Mouse (Mus musculus): ENCODE data around the gene Atp9a. TPM values are rescaled to one million over a fixed set of nuclear protein-coding genes. Genes with fewer than 3 reads are reported as not detected.

Atp9a gene
- polyA plus RNA-seq, 1 experiment, result 28.9 TPM

GRCm38 (mm10) chr2:168776238-168776637 is 34.0 kb upstream of the Atp9a start:
- no peaks in the 10 kb centered on the region for H3K27me3 ChIP-seq (ENCODE audit: control insufficient read depth, insufficient read depth, low read length, poor library complexity, severe bottlenecking)
- no peak overlapping the region for H3K9ac ChIP-seq (ENCODE audit: low read depth, poor library complexity, severe bottlenecking)
- H3K4me1 ChIP-seq (ENCODE audit: control insufficient read depth, insufficient read depth, low read length), result peaks cover 3% of the 10 kb centered on the region
- no peaks in the 10 kb centered on the region for H3K9me3 ChIP-seq (replicated peaks; ENCODE audit: control insufficient read depth, insufficient read depth, low read length, poor library complexity, severe bottlenecking)
- H3K4me3 ChIP-seq (ENCODE audit: low read depth, low read length), result no peak overlapping the region
- peak overlapping the region; percentile 51 for H3K27ac ChIP-seq (ENCODE audit: insufficient read depth, low read length)
- TF ChIP-seq CTCF (IDR thresholded peaks at IDR 0.05; ENCODE audit: low read depth, low read length) (no peak), EP300 (IDR thresholded peaks at IDR 0.05; ENCODE audit: insufficient read depth, low read depth, low read length) (no peak), POLR2A (IDR thresholded peaks at IDR 0.05; ENCODE audit: insufficient read depth, low read length) (no peak)
- no peaks in the 10 kb centered on the region for H3K36me3 ChIP-seq (ENCODE audit: control insufficient read depth, insufficient read depth, low read length, poor library complexity, severe bottlenecking)

DNA sequence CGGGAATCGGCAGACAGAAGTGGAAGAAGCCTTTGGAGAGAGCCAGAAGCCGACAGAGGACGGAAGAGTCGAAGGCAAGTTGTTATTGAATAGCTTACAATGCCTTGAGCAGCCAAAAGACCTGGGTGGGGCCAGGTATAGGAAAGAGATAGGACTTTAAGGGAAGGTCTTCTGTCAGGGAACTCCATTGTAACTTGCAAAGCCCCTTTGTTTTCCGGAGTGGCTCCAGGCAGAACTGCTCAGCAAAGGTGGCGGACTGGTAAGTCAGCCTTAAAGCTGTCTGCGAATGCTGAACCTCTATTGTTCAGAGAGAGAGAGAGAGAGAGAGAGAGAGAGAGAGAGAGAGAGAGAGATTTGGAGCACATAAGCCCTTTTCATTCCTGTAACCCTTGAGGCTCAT is 27.1 kb upstream of the Atp9a start:
- peaks cover 8% of the 10 kb centered on the region for H3K4me1 ChIP-seq (ENCODE audit: control insufficient read depth, insufficient read depth, low read length)
- no peaks in the 10 kb centered on the region for H3K27me3 ChIP-seq (ENCODE audit: control insufficient read depth, insufficient read depth, low read length, poor library complexity, severe bottlenecking)
- TF ChIP-seq EP300 (IDR thresholded peaks at IDR 0.05; ENCODE audit: insufficient read depth, low read depth, low read length), result peak; percentile 89
- no peak for TF ChIP-seq CTCF (IDR thresholded peaks at IDR 0.05; ENCODE audit: low read depth, low read length)
- peak overlapping the region; percentile 97 for H3K27ac ChIP-seq (ENCODE audit: insufficient read depth, low read length)
- no peaks in the 10 kb centered on the region for H3K36me3 ChIP-seq (ENCODE audit: control insufficient read depth, insufficient read depth, low read length, poor library complexity, severe bottlenecking)
- H3K9ac ChIP-seq (ENCODE audit: low read depth, poor library complexity, severe bottlenecking), result 0 out of 2 replicates have a peak overlapping the region, but pooled peaks have one; percentile 11
- peak overlapping the region; percentile 29 for H3K4me3 ChIP-seq (ENCODE audit: low read depth, low read length)
- no peaks in the 10 kb centered on the region for H3K9me3 ChIP-seq (replicated peaks; ENCODE audit: control insufficient read depth, insufficient read depth, low read length, poor library complexity, severe bottlenecking)

- Histone ChIP-seq H3K9me3 (replicated peaks; ENCODE audit: control insufficient read depth, insufficient read depth, low read length, poor library complexity, severe bottlenecking) (no peaks in the 10 kb centered on the region), H3K27ac (ENCODE audit: insufficient read depth, low read length) (peak within 1 kb of the TSS; percentile 97), H3K4me3 (ENCODE audit: low read depth, low read length) (peak within 1 kb of the TSS; percentile 90), H3K36me3 (ENCODE audit: control insufficient read depth, insufficient read depth, low read length, poor library complexity, severe bottlenecking) (0 out of 2 replicates have a peak, but pooled peaks cover 2% of the 10 kb centered on the region), H3K27me3 (ENCODE audit: control insufficient read depth, insufficient read depth, low read length, poor library complexity, severe bottlenecking) (no peaks in the 10 kb centered on the region), H3K9ac (ENCODE audit: low read depth, poor library complexity, severe bottlenecking) (peak within 1 kb of the TSS; percentile 99), H3K4me1 (ENCODE audit: control insufficient read depth, insufficient read depth, low read length) (peaks cover 6% of the 10 kb centered on the region)
- TF ChIP-seq POLR2A (IDR thresholded peaks at IDR 0.05; ENCODE audit: insufficient read depth, low read length), result no peak
- no peak for TF ChIP-seq EP300 (IDR thresholded peaks at IDR 0.05; ENCODE audit: insufficient read depth, low read depth, low read length)
- no peak for TF ChIP-seq CTCF (IDR thresholded peaks at IDR 0.05; ENCODE audit: low read depth, low read length)
Measured at GRCm38 (mm10) chr2:168767582-168767981, 25.4 kb upstream of the Atp9a start, which contains the start of gene Sall4. Gene Sall4, minus strand, starts transcription at chr2:168767943.

DNA sequence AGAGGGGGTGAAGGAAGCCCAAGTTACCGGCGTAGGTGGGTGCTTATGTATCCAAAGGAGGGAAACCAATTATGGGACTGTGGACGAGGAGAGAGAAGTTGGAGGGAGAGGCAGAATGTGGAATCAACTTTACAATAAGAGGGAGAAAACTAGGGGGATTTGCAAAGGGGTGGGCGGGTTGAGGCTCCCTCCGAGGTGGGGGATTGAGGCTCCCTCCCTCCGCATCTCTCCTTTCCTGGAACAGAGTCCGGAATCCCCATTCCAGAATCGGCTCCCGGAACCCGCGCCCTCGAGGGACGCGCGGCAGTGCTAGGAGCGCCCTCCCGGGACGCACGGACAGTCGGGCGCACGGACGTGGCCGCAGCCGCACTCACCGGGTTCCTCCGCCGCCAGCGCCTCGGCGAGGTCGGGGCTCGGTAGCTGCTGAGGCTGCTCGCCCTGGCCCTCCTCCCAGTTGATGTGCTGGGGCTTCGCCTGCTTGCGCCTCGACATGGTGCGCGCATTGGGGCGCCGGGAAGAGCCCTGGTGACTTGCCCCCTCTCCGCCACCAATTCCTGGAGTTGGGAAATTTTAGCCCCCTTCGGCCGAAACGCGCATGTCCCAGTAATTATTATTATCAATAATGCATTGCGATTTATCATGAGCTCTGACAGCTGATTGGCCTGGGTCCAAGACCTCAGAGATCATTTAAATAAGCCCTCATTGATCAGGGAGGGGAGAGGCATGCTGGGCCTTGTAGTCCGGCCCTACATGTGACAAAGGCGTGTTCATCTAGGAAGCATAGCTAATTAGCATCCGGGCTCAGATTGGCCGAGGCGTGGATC is 24.5 kb upstream of the Atp9a start:
- no peak for TF ChIP-seq POLR2A (IDR thresholded peaks at IDR 0.05; ENCODE audit: insufficient read depth, low read length)
- no peak for TF ChIP-seq CTCF (IDR thresholded peaks at IDR 0.05; ENCODE audit: low read depth, low read length)
- no peak for TF ChIP-seq EP300 (IDR thresholded peaks at IDR 0.05; ENCODE audit: insufficient read depth, low read depth, low read length)
- H3K9me3 ChIP-seq (replicated peaks; ENCODE audit: control insufficient read depth, insufficient read depth, low read length, poor library complexity, severe bottlenecking), result no peaks in the 10 kb centered on the region

DNA sequence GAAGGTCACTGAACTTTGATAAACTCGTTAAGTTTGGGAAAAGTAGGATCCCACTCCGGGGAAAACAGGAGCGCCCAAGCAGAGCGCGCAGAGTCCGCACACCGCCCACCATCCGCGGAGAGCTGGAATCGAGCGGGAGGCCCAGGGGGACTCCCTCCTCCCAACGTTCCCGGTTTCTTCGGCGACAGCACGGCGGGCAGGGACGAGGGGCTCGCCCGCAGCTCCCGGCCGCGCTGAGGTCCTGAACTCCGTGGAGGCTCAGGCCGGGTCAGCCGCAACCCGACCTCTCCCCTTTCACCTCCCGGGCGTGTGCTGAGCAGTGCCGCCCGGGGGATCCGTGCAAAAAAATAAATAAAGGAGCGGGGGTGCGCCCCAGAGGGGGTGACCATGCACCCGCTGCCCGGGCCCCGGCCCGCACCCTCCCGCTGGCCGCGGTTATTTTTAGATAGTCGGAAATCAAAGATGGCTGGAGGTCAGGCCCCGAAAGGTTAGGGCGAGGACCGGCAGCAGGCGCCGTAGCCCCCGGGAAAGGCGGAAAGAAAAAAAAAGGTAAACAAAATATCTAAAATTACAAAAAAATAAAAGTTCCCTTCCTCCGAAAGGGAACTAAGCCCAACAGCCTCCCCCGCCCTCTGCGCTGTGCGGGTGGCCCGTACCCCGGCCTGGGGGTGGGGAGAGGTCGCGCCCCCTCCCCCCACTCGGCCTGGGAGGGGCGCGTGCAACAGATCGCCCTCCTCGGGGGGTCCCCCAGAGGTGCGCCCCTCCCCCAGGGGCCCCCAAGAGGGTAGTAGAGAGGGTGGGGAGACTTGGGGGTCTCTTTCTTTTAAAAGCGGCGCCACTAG is 23.7 kb upstream of the Atp9a start:
- Histone ChIP-seq H3K9me3 (replicated peaks; ENCODE audit: control insufficient read depth, insufficient read depth, low read length, poor library complexity, severe bottlenecking) (no peaks in the 10 kb centered on the region), H3K27ac (ENCODE audit: insufficient read depth, low read length) (peak overlapping the region; percentile 95), H3K36me3 (ENCODE audit: control insufficient read depth, insufficient read depth, low read length, poor library complexity, severe bottlenecking) (0 out of 2 replicates have a peak, but pooled peaks cover 2% of the 10 kb centered on the region), H3K27me3 (ENCODE audit: control insufficient read depth, insufficient read depth, low read length, poor library complexity, severe bottlenecking) (no peaks in the 10 kb centered on the region), H3K4me1 (ENCODE audit: control insufficient read depth, insufficient read depth, low read length) (peaks cover 6% of the 10 kb centered on the region), H3K9ac (ENCODE audit: low read depth, poor library complexity, severe bottlenecking) (peak overlapping the region; percentile 99), H3K4me3 (ENCODE audit: low read depth, low read length) (peak overlapping the region; percentile 90)
- TF ChIP-seq POLR2A (IDR thresholded peaks at IDR 0.05; ENCODE audit: insufficient read depth, low read length) (no peak), EP300 (IDR thresholded peaks at IDR 0.05; ENCODE audit: insufficient read depth, low read depth, low read length) (peak; percentile 80)

More for the DNA sequence above, 24.5 kb upstream of the Atp9a start:
- Histone ChIP-seq H3K36me3 (ENCODE audit: control insufficient read depth, insufficient read depth, low read length, poor library complexity, severe bottlenecking) (0 out of 2 replicates have a peak, but pooled peaks cover 2% of the 10 kb centered on the region), H3K9ac (ENCODE audit: low read depth, poor library complexity, severe bottlenecking) (peak overlapping the region; percentile 99), H3K27me3 (ENCODE audit: control insufficient read depth, insufficient read depth, low read length, poor library complexity, severe bottlenecking) (no peaks in the 10 kb centered on the region), H3K27ac (ENCODE audit: insufficient read depth, low read length) (peak overlapping the region; percentile 95), H3K4me1 (ENCODE audit: control insufficient read depth, insufficient read depth, low read length) (peaks cover 6% of the 10 kb centered on the region), H3K4me3 (ENCODE audit: low read depth, low read length) (peak overlapping the region; percentile 90)
